Mouse (Mus musculus) stomach, embryonic 16.5 days (tissue): Measurements from ENCODE around the gene Lurap1l. TPM values are rescaled to one million over a fixed set of nuclear protein-coding genes. Genes with fewer than 3 reads are reported as not detected.

ENCODE experiments used
- microRNA-seq: library from miRNA; unstranded; fragments of <30 nt; microRNA quantifications from one replicate; pipeline ENCODE4, GENCODE M21; 2016
- polyA plus RNA-seq: library from polyadenylated mRNA; unstranded; fragments of >200 nt; fragmentation: Nextera tagmentation; extraction: Ambion mirVana; gene quantifications from 2 replicates; pipeline ENCODE4 v1.2.1, GENCODE M21; 2015

The Lurap1l gene
- polyA plus RNA-seq, 1 experiment from 2014 or later = 27.1 TPM

Small RNA genes within 50 kb of the gene (microRNA-seq; reads per million reads assigned to microRNA genes)
- not detected for gene Gm27452

Other genes with a start within 250 kb of the Lurap1l start
- gene Tyrp1, start 76.5 kb upstream of the Lurap1l start, polyA plus RNA-seq = not detected in 2 replicates